Mouse (Mus musculus): ENCODE data around the gene Mfsd1.

The Mfsd1 gene

DNA sequence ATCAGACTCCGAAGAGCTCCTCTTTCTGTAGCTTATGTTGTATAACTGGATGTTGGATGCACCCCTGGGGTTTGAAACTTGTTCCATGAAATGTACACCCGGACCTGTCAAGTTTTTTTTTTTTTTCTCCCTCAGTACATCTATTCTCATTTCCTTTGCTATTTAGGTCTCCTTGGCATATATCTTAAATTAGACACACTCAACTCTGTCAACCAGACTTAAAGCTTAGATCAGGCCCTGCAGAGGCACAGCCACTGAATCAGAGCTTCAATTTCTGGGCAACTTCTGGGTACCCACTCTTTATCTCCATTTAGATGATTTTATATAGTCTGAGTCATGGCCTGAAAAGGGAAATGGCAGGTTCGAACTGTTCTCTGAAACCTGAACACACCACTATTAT, 60.6 kb downstream of the Mfsd1 start:
- DNase-seq: no peak

DNA sequence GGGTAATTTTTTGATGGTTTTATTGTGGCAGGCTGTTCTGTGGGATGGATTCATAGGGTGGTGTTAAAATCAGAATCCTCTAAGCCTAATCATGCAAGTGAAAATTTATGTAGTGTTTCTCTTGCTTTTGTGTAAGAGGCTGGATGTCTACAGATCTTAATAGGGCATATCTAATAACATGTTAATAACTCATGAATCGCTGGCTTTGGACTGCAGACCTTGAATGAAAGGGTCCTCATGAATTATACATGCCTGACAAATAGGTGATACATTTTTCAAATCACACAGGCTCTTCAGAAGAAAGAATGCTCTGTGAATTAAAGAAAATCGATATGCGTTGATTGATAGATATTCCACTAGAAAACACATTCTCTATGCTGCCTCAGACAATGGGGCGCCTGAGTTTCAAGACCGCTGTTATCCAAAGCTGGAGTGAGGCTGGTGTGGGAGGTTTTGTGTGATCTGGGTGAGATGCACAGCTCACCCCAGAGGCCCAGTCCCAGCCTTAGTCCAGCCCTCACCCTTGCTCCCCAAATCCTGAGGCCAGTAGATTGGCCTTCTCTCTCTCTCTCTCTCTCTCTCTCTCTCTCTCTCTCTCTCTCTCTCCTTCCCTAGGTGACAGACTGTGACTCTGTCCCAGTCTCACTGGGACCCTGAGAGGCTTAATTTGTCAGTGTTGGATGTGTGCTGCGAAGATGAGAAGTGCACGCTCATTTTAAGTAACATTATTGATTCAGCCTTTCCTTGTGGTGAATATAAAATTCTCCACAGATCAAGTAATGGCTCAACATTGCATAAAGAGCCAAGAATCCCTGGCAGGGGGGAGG, 63.3 kb downstream of the Mfsd1 start:
- DNase-seq: no peak

All from kidney, adult 18-20 months (tissue).